Mouse (Mus musculus) left cerebral cortex, adult 8-10 months (tissue): Measurements from ENCODE around the gene Slc1a5. TPM values are rescaled to one million over a fixed set of nuclear protein-coding genes. Genes with fewer than 3 reads are reported as not detected.

Experiments
- DNase-seq, 2 experiments: peaks; one replicate each; pipeline ENCODE4 v3.0.0; 2022; ENCODE audit warnings: low spot score in 2 of 2
- total RNA-seq, 4 experiments: library from RNA; stranded (reverse); gene quantifications; 2 replicates each; pipeline ENCODE4 v1.2.4; 2022

Slc1a5 gene
- total RNA-seq, 4 experiments from 2014 or later: 4.3 to 7.4 (median 7.0) TPM

GRCm38 (mm10) chr7:16817693-16818092 lies 36.6 kb downstream of the Slc1a5 start:
- peak in 1 of 2 experiments; percentile 72 for DNase-seq

DNA sequence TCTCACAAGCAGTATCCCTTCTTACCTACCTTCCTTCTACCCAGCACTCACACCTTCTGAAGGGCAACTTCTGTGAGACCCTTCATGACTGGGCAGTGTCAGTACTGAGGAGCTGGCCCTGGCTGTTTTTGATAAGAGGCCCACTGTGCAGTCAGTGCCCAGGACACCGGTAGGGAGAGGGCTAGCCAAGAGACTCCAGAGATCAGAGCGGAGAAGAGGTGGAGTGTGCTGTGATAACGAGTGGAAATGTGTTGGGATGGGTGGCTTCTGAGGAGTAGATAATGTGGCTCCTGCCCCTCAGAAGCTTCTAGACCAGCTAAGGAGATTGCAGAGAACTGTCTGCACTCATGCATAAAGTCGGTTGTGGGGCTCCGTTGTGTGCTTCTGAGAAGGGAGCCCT lies 38.7 kb downstream of the Slc1a5 start:
- DNase-seq: no peak

DNA sequence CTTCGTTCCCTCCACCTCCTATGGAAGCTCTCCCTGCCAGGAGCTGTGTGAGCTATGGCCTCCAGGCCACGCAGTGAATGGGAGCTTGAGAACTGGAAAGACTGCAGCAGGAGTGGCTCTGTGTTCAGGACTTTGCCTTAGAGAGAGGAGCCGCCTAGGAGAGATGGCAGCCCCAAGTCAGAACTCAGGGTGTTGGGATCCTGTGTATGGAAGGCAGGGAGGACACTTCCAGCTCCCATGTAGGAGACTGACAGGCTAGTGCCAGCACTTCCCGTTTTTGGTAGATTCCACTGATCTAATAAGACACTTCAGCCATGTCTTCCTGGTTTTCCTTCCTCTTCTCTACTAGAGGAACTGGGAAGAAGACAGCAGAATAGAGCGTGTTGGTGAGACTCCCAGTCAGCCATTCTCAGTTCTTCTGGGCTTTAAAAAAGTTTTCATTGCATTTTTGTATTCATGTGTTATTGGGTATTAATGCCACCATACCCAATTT lies 39.2 kb downstream of the Slc1a5 start:
- no peak for DNase-seq

GRCm38 (mm10) chr7:16821091-16821490 lies 40.0 kb downstream of the Slc1a5 start:
- DNase-seq: peak in 1 of 2 experiments; percentile 11

DNA sequence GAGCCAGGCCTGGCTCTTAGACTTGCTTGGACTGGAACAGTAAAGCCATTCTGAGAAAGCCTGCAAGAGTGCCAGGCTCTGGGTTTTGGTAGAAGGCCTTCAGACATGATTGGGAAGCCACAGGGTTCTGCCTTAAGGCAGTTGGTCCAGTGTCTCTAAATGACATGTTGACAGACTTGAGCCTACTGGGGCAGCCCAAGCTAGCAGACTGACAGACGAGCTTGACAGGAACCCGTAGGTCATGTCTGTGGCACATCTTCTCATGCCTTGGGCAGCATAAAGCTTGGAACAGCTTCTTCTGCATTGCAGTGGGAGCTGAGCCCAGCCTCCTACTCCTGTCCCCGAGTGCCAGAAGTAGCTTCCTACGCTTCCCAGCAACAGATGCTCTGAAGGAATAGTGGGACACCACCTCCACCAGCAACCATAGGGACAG lies 40.5 kb downstream of the Slc1a5 start:
- peak in 1 of 2 experiments; percentile 89 for DNase-seq

DNA sequence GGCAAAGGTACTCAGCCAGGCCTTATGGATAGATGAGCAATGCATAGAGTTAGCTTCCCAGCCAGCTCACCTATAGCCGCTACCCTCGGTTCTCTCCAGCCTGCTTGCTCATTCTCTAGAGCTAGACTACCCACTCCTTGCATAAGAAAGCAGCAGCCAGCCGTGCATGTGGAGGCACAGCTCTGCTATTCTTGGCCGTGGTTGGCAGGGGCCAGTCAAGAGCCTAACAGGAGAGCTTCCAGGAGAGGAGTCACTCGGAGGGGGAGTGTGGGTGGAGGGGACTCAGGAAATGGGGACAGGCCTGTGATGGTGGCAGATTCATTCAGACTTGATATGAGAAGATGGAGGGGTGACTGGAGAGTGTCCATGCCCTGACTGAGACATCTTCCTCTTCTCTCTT lies 42.6 kb downstream of the Slc1a5 start:
- DNase-seq: peak in 1 of 2 experiments; percentile 94

GRCm38 (mm10) chr7:16825785-16826184 lies 44.6 kb downstream of the Slc1a5 start:
- no peak for DNase-seq

DNA sequence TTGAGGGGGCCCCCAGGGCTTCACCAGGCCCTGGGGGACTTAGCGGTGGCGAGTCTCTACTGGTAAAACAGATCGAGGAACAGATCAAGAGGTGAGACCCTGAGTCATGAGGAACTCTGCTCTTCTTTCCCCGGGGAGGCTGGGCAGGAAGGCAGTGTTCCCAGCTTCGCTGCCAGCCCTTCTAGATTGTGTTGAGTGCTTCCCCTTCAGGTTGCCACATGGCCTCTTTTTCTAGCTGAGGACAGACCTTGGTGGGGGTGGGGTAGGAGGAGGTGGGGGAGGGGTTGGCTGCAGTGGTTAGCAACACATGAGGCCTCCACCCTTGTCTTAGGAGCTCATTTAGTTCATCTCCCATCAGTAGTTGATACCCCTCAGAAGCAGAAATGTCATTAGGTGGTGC lies 45.4 kb downstream of the Slc1a5 start:
- no peak for DNase-seq

DNA sequence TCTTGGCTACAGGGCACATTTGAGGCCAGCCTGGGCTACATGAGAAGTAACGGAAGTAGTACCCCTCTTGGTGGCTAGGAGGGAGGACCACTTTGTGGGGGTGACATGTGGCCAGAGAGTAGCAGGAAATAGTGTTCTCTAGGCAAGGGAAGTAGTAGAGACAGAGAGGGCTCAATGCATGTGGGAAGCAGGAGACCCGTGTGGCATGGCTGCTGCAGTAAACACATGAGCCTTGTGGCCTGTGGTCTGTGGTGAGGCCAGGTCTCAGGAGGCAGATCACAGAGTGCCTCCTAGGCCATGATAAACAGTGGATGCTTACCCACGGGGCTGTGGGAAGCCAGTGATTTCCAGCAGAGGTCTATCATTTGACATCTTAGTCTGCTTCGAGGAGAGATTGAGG lies 46.1 kb downstream of the Slc1a5 start:
- DNase-seq: no peak

DNA sequence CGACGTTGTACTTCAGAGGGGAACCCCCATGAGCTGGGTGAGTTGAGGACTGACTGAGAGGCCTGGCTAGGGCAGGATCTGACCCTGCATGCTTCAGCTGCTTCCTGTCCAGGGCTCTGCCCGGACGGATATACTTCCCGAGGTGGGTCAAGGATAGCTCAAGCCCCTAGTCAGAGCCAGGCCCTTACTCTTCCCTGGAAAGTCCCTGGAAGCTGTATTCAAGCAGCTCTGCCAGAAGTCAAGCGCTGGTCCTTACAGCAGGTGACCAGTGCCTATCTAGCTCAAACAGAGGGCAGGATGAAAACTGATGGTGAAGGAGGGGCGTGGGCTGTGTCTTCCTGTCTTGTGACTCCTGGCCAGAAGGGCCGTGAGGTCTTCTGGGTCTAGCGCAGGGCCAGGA lies 49.3 kb downstream of the Slc1a5 start:
- no peak for DNase-seq

- DNase-seq: no peak
These were observed 57.0 kb downstream of the Slc1a5 start for GRCm38 (mm10) chr7:16837916-16838803.

- DNase-seq: no peak
These were observed 57.8 kb downstream of the Slc1a5 start for GRCm38 (mm10) chr7:16838804-16839426.

DNA sequence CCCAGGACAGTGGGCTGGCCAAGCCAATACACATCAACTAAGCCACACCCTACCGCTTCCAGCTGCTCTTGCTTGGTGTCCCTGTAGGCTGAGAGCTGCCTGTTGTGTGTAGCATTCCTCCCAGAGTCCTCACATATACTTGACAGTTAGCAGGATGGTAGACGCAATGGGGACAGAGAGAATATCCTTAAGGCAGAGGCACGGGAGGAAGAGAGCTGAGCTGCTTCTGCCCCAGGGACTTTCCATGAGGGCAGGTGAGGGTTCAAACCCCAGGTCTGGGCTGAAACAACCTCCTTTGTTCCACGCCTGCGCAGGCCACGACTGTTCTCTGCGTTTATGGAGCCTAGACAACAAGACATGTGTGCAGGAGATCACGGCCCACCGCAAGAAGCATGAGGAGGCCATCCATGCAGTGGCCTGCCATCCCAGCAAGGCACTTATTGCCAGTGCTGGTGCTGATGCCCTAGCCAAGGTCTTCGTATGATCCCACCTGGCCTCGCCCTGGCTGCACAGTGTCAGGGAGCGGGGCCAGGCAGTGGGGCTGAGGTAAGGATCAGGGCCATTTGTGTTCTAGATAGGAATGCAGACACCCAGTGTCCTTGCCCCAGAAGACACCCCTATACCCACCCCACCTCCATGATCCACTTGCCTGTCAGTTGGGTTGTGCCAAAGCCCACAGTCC lies 58.4 kb downstream of the Slc1a5 start:
- DNase-seq: no peak

GRCm38 (mm10) chr7:16840109-16840491 lies 59.0 kb downstream of the Slc1a5 start:
- no peak for DNase-seq

DNA sequence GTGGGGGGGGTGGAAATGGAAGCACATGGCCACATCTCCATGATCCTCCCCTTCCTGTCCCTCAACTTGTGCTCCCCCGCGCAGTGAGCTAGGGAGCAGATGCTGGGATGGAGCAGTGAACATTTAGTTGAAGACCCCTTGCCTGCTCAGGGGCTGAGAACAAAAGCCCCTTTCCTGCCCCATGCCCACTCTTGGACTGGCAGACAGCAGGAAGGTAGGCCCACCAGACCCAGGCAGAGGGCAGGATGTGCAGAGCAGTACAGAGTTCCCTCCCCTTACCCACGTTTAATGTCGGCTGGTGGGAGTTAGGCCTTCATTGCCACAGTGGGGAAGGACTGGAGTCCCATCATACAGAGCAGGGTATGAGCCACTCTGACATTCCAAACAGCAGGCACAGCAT lies 59.9 kb downstream of the Slc1a5 start:
- no peak for DNase-seq

DNA sequence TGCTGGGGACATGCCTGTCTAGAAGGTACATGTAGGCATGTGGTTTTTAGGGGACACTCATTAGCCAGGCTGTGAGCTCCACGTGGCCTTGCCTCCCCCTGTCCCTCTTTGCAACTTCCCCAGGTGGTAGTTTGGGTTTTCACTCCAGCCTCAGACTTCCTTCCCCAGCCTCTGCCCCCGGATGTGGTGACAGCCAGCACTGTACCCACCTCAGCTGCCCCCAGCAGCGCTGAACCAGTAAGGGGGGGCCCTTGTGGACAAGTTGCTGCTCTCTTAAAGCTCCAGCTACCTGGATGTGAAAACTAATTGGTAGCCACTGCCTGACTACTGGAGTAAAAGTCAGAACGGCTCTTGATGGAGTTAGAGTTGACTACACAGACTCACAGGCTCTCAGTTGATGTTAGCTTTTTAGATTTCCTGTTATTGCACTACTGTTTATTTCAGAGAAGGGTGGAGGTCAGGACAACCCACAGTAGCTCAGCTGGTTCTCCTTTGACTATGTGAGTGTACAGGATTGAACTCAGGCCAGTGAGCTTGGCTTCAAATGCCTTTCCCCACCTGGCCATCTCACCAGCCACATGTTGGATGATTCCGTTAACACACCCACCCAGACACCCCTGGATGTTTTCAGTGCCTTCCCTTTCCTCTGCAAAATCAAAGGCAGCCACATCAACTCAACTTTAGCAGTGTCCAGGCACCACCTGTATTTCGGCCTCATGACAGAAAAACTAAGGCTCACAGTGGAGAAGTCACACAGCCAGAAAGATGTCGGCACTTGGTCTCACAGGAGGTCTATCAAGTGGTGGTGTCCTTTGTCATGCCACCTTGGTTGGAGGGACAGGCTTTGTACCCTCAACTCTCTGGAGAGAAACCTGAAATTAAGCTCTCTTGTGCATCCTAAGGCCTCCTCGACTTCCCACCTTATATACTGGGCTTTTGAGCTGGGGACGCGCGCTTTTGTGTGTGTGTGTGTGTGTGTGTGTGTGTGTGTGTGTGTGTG lies 60.7 kb downstream of the Slc1a5 start:
- no peak for DNase-seq

- DNase-seq: peak; percentile 77 to 85
These were observed 61.5 kb downstream of the Slc1a5 start, which contains the start of gene Prkd2 for GRCm38 (mm10) chr7:16842645-16843063. Gene Prkd2, plus strand, starts transcription at chr7:16842902.

- DNase-seq: no peak
These were observed 62.5 kb downstream of the Slc1a5 start for GRCm38 (mm10) chr7:16843441-16844171.

GRCm38 (mm10) chr7:16844696-16845071 lies 63.5 kb downstream of the Slc1a5 start:
- no peak for DNase-seq
